Mouse (Mus musculus) thymus, postnatal 0 days (tissue): ENCODE results near the gene Cd33. TPM values are rescaled to one million over a fixed set of nuclear protein-coding genes. Genes with fewer than 3 reads are reported as not detected.

Experiments used
- DNase-seq: peaks from one replicate; pipeline ENCODE4 v3.0.0-alpha.2; 2015; ENCODE audit warnings: low spot score
- polyA plus RNA-seq: library from polyadenylated mRNA; unstranded; fragments of >200 nt; fragmentation: Nextera tagmentation; extraction: Ambion mirVana; gene quantifications from 2 replicates; pipeline ENCODE4 v1.2.1, GENCODE M21; 2015

Gene Cd33
- polyA plus RNA-seq, 1 experiment from 2014 or later, result 1.4 TPM

DNA sequence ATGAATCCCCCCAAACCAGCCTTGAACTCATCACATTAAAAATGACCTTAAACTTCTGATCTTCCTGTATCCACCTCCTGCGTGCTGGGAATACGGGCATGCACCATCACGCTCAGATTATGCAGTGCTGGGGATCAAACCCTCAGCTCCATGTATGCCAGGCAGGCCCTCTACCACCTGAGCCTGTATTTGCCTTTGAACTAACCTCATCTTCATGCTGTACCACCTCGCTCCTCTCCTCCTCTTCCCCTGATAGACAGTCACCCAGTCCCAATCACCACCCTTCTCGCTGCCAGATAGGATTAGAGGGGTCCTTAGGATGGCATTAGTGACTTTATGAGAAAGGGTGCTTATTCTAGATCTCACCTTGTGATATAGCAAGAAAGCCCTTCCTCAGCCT, 29.2 kb downstream of the Cd33 start:
- DNase-seq, result no peak

DNA sequence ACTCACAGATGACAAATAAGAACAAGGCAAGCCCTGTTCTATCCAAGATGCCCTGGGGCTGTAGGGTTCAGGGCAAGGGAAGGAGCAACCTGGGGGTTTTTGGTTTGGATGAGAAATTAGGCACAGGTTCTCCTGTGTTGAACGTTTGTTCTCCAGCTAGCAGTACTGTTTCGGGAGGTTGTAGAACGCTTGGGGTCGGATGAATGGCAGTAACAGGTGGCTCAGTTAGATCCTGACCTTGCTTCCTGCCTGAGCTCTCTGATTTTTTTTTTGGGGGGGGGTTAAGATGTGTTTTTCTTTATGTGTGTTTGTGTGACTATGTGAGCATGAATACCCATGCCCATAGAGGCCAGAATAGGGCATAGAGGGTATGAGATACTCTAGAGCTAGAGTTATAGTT, 31.7 kb downstream of the Cd33 start:
- DNase-seq, result no peak

- no peak for DNase-seq
Observed at GRCm38 (mm10) chr7:43511707-43512478, 32.3 kb downstream of the Cd33 start.

DNA sequence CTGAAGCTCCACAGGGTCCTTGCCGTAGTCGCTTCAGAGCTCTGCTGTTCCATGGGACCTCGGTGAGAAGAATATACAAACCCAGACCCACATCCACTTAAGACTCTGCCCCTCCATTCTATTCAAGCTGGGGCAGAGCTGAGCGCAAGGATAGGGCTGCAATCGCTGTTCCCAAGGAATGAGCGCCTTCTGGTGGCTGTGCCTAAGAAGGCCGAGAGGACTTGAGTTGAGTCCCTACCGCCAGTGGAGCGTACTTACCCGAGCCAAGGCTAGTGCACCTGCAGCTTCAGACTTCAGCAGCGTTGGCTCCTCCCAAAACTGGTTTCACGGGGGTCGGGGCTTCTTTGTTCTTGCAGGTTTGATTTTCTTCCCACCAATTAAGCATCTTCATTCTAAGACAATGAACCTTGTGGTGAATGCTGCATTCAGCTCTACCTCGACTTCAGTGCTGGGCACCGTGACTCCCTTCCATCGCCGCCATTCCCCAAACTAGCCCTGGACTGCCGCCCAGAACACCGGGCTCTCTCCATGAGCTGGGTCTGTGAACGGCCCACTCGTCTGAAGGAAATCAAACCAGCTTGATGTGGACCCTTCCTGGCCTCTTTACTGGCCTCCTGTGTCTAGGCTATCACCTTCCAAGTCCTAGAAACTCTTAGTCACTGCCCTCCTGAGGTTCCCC, 48.7 kb downstream of the Cd33 start:
- peak; percentile 29 for DNase-seq

- no peak for DNase-seq
Observed at GRCm38 (mm10) chr7:43490861-43491260, 53.4 kb downstream of the Cd33 start.

GRCm38 (mm10) chr7:43490182-43490584, 54.0 kb downstream of the Cd33 start:
- no peak for DNase-seq

- DNase-seq, result no peak
Observed at GRCm38 (mm10) chr7:43489631-43490125, 54.5 kb downstream of the Cd33 start, which contains the start of gene Iglon5. Iglon5 (minus strand) TSS chr7:43490075.

DNA sequence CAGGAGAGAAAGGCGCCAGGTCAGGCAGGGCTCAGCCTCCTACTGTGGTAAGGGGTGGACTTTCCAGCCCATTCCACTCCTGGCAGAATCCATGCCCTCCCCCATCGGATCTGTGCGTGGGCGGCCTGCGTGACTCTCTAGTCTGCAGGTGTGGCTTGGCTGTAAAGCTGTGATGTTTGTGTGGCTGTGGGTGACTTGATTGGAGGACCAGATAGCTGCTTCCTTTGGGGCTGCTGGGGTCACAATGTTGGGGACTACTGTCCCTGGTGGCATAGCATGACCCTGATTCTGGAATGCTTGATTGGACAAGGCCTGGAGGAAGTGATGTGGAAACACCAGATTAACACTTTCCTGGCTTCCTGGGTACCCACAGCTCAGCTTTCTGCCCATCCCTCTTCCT, 55.6 kb downstream of the Cd33 start:
- no peak for DNase-seq

DNA sequence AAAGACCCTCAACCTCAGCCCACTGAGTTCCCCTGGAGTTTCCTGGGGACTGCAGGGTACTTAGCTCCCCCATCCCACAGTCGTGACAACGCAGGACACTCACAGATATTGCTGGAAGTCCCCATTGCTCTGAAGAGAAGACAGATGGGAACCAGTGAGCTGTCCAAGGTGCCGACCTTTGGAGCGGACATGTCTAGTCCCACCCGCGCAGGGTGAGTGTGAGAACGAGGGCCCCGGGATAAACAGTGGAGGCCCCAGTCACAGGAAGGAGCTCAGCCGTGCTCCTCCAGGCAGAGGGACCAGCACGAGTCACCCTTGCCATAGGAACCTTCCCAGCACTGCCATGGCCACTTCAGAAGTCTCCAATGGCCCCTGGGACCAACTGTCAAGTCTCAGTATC, 61.0 kb downstream of the Cd33 start:
- DNase-seq, result no peak

DNA sequence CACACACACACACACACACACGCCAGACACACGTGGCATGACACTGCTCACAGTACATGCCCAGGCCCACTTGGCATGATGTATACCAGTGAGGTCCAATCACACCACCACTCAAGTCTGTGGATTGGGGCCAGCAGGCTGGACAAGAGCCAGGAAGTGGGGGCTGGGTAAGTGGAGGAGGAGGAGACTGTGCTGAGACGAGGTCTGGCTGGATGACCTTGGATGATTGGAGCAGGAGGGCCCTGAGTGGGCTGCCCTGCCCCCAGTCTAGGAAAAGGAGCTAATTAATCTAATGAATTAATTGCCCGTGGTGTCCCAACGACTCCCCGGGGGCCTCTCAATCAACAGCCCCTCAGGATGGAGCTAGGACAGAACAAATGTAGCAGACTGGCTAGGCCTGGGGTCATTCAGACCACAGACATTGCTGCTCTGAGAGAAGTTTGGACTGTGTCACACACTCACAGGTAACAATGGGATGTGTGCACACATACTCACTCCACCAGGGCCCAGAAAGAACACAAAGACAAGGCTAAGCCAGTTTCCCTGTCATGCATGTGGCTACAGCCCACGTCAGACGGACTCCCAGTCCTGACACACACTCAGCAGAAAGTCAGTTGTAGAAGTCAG, 62.0 kb downstream of the Cd33 start:
- no peak for DNase-seq

- no peak for DNase-seq
Observed at GRCm38 (mm10) chr7:43481191-43481590, 63.0 kb downstream of the Cd33 start.

- no peak for DNase-seq
Observed at GRCm38 (mm10) chr7:43476376-43476775, 67.9 kb downstream of the Cd33 start.

DNA sequence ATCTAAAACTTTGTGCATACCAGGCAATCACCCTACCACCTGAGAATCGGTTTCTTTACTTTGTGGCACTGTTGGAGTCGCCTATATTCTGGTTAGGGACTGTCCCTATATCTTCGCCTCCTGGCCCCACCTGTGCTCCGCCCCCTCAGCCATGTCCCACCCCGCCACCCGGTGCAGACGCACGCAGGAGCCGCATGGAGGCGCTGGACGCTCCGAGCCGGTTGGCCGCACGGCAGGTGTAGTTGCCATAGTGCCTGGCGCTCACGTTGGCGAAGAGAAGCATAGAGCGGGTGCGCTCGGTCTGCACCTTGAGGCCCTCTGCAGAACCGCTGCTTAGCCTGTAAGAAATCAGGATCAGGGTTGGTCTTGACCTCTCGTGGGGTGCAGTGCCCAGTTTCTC, 68.5 kb downstream of the Cd33 start:
- peak; percentile 25 for DNase-seq

Other genes starting within 250 kb of the Cd33 start
- gene Zfp715, start 231.1 kb downstream of the Cd33 start, polyA plus RNA-seq, result 10.0 and 10.2 TPM in 2 replicates
- gene Siglecf, start 193.1 kb downstream of the Cd33 start, polyA plus RNA-seq, result 0.69 and 0.74 TPM in 2 replicates
- gene Siglecg, start 136.2 kb downstream of the Cd33 start, polyA plus RNA-seq, result 0.48 and 0.49 TPM in 2 replicates
- gene Lim2, start 116.8 kb downstream of the Cd33 start, polyA plus RNA-seq, result not detected in 2 replicates
- gene Nkg7, start 107.4 kb downstream of the Cd33 start, polyA plus RNA-seq, result 94.0 and 101 TPM in 2 replicates
- not detected in 2 replicates for gene Cldnd2, start 103.6 kb downstream of the Cd33 start, polyA plus RNA-seq
- gene Etfb, start 100.3 kb downstream of the Cd33 start, polyA plus RNA-seq, result 232 and 257 TPM in 2 replicates
- 0.17 TPM in 1 of 2 replicates, not detected in the other for gene Gm45233, start 100.3 kb downstream of the Cd33 start, polyA plus RNA-seq
- gene Vsig10l, start 81.3 kb downstream of the Cd33 start, polyA plus RNA-seq, result 1.5 TPM in 2 replicates
- not detected in 2 replicates for gene Iglon5, start 54.4 kb downstream of the Cd33 start, polyA plus RNA-seq
- gene 4931406B18Rik, start 38.5 kb downstream of the Cd33 start, polyA plus RNA-seq, result not detected in 2 replicates
- 1.3 and 1.4 TPM in 2 replicates for gene Zfp658, start 17.8 kb upstream of the Cd33 start, polyA plus RNA-seq
- 6.4 and 6.5 TPM in 2 replicates for gene Zfp719, start 35.2 kb upstream of the Cd33 start, polyA plus RNA-seq
- 0.12 TPM in 1 of 2 replicates, not detected in the other for gene Zfp819, start 62.7 kb upstream of the Cd33 start, polyA plus RNA-seq
- gene Ceacam18, start 90.3 kb upstream of the Cd33 start, polyA plus RNA-seq, result 0.29 and 0.71 TPM in 2 replicates
- 0.43 and 0.73 TPM in 2 replicates for gene Siglece, start 115.7 kb upstream of the Cd33 start, polyA plus RNA-seq
- gene Ctu1, start 127.6 kb upstream of the Cd33 start, polyA plus RNA-seq, result 11.7 and 12.9 TPM in 2 replicates
- gene Klk14, start 146.0 kb upstream of the Cd33 start, polyA plus RNA-seq, result 0.17 and 0.18 TPM in 2 replicates
- gene Klk13, start 168.1 kb upstream of the Cd33 start, polyA plus RNA-seq, result 0.36 and 0.49 TPM in 2 replicates
- gene Klk12, start 224.5 kb upstream of the Cd33 start, polyA plus RNA-seq, result not detected in 2 replicates
- 0.51 and 0.96 TPM in 2 replicates for gene Klk11, start 230.2 kb upstream of the Cd33 start, polyA plus RNA-seq
- 0.55 and 0.63 TPM in 2 replicates for gene Klk10, start 236.6 kb upstream of the Cd33 start, polyA plus RNA-seq
- 0.19 and 0.30 TPM in 2 replicates for gene Klk9, start 247.5 kb upstream of the Cd33 start, polyA plus RNA-seq